Mouse (Mus musculus): ENCODE data around the gene Orc3. TPM values are rescaled to one million over a fixed set of nuclear protein-coding genes. Genes with fewer than 3 reads are reported as not detected.
"Not testable (repeated sequence)": the region's sequence is repeated elsewhere in the genome, so short reads cannot be mapped to it uniquely, and the experiment has no call there.

Gene Orc3
- total RNA-seq, 2 experiments from 2014 or later = 38.2 to 38.9 TPM

DNA sequence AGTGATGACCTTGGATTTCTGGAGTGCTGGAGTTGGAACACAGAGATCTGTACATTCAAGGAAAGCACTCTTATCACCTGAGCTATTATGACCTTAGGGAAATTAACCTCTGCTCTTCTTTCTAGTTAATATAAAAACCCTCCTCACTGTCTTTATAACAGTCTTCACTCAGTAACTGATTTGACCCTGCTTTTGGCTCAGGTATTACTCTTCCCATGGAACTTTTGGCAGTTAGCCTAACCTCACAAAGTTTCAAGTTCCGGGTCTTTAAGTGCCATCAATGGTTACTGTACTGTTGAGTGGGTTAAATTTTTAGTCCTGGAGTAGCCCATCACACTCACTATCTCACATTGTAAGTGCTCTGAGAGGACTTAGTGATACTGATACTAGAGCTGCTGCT is 15.2 kb upstream of the Orc3 start:
- intact Hi-C loops (cut with DNase I) = no loop called here
- no peak overlapping the region for H3K4me3 ChIP-seq
- no peak for DNase-seq
- TF ChIP-seq CTCF (IDR thresholded peaks at IDR 0.05) = no peak
- H3K27ac ChIP-seq = no peak overlapping the region

DNA sequence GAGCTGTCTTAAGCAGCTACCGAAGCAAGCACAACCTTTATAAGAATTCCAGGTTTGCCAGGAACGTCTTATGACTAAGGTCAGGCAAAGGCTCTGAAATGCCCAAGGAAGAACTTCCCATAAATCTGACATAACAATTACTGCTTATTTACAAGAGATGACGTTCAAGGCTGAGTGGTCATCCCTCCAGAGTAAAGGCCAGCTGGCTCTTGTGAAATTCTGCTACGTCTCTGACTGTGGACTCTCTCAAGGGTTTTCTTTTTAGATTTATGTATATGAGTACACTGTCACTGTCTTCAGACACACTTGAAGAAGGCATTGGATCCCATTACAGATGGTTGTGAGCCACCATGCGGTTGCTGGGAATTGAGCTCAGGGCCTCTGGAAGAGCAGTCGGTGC is 11.7 kb upstream of the Orc3 start:
- DNase-seq = no peak
- intact Hi-C loops (cut with DNase I) = no loop called here
- Histone ChIP-seq H3K4me3 (no peak overlapping the region), H3K27ac (peak overlapping the region; percentile 75; the same call in 1 of the 2 replicates)
- TF ChIP-seq CTCF (IDR thresholded peaks at IDR 0.05) = no peak

DNA sequence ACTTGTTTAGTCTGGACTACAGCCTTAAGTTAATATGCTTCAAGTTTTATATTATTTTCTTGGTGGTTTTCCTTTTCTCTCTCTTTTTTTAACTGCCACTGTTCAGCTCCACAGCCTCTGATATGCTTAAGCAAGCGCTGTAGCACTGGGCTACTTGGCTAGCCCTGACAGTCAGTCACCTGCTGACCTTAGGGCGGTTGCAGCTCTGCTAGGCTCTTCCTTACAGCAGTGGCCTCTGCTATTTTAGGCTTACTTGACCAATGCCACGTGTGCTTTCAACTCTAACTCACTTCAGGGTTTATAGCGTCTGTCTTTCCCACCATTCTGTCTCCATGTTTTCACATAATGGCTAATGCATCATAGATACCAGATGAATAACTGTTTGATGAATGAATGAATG is 10.8 kb upstream of the Orc3 start:
- H3K27ac ChIP-seq = peak overlapping the region; percentile 75
- H3K4me3 ChIP-seq = no peak overlapping the region
- peak; percentile 68 for DNase-seq
- intact Hi-C loops (cut with DNase I) = no loop called here
- TF ChIP-seq CTCF (IDR thresholded peaks at IDR 0.05) = no peak

DNA sequence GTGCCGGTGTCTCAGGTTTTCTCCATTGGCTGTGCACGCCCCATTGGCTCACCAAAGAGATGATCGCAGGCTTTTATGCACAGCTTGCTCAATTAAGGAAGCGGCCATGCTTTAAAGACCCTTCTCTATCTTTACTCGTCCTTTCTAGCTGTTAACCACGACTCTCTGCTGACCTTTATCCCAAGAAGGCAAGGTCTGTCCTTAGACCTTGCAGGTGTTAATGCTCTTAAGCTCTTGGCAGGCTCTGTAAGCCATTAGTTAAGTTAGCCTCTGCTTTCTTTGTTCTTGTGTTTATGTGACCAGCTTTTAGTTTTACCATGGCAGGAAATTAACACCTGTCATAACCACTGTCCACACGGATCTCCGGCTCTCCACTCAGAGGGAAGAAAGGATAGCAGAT is 1.4 kb upstream of the Orc3 start:
- intact Hi-C loops (cut with DNase I) = no loop called here
- TF ChIP-seq CTCF (IDR thresholded peaks at IDR 0.05) = no peak
- Histone ChIP-seq H3K4me3 (peak overlapping the region; percentile 92), H3K27ac (no peak overlapping the region)
- no peak for DNase-seq

DNA sequence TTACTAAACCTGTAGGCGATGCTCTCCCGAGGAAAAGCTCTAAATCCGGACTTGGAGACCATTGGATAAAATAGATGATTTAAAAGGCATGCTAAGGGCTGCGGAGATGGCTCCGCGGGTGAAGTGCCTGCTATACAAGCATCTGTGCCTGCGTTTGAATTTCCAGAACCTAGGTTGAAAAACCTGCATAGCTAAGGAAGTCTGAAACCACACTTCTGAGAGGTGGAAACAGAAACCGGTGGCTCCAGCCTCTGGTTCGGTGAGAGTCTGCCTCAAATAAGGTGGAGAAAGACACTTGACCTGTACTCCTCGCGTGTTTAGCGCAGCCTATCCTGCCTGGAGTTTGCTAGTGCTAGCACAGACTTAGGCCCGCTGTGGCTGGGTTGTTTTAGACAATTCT is 559 bp upstream of the Orc3 start:
- H3K4me3 ChIP-seq = peak overlapping the region; percentile 92
- no peak for DNase-seq
- no peak for TF ChIP-seq CTCF (IDR thresholded peaks at IDR 0.05)
- intact Hi-C loops (cut with DNase I) = no loop called here
- H3K27ac ChIP-seq = peak overlapping the region; percentile 95

DNA sequence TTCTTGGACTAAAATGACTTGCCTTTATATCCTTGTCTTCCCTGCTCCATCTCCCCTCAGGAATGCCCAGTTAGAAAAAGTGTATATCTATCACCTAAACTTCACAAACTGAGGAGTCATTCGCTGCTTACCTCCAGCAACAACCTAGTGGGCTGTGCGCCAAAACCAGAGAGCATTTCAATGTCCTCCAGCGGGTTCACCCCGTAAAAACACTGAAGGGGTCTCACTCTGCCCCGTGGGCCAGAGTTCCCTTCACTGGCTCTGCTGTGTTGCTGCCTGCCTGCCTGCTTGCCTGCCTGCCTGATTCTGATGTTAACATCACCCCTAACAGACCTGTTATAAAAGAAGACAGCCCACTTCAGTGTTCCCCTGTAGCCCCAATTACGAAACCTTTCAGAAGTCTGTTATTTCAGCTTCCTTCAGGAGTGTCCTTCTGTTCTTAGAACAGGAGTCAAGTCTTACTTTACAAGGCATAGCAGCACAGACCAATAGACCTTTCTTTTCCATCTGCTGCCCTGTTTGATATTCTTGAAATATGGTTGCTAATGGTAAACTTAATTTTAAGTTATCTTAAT is 1.1 kb downstream of the Orc3 start:
- H3K4me3 ChIP-seq = peak overlapping the region; percentile 92
- peak overlapping the region; percentile 95 for H3K27ac ChIP-seq
- TF ChIP-seq CTCF (IDR thresholded peaks at IDR 0.05) = no peak
- intact Hi-C loops (cut with DNase I) = loop anchor here (5.0 kb wide), 1 partner anchor 61 kb away; the partner anchor contains the start of gene Akirin2
- peak; percentile 26 for DNase-seq

DNA sequence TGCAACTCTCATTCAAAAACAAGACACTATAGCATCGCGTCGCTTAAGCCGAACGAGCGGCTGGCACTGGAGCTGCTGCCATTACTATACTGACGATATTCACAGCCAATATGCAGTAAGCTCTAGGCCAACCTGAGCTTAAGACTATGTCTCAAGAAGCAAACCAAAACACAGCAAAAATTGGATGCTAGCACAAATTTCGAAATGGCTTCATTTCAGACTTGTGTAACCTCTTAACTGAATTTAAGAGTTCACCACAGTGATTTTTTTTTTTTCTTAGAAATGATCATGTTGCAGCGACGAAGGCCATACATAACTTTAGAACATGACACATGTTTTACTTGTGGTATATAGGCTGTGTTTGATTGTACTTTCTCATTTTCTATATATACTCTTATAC is 8.1 kb downstream of the Orc3 start:
- intact Hi-C loops (cut with DNase I) = loop anchor here (5.0 kb wide), 1 partner anchor 34 kb away; no protein-coding TSS in a partner anchor
- DNase-seq = no peak
- Histone ChIP-seq H3K27ac (no peak overlapping the region), H3K4me3 (no peak overlapping the region)
- TF ChIP-seq CTCF (IDR thresholded peaks at IDR 0.05) = no peak

DNA sequence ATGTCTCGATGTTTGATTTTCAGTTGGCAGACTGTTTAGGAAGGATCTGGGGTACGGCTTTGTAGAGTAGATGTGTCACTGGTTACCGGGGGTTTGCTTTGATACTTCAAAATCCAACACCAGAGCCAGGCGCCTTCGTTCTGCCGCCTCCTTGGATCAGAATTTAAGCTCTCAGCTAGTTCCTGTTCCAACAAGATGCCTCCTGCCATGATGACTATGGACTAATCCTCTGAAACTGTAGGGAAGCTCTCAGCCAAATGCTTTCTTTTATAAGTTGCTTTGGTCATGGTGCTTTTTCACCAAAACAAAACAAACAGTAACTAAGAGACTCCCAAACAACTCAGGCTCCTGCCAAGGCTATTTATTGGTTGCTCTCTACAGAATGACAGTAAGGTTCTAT is 11.6 kb downstream of the Orc3 start:
- TF ChIP-seq CTCF (IDR thresholded peaks at IDR 0.05) = no peak
- Histone ChIP-seq H3K4me3 (no peak overlapping the region), H3K27ac (no peak overlapping the region)
- no peak for DNase-seq
- intact Hi-C loops (cut with DNase I) = no loop called here

DNA sequence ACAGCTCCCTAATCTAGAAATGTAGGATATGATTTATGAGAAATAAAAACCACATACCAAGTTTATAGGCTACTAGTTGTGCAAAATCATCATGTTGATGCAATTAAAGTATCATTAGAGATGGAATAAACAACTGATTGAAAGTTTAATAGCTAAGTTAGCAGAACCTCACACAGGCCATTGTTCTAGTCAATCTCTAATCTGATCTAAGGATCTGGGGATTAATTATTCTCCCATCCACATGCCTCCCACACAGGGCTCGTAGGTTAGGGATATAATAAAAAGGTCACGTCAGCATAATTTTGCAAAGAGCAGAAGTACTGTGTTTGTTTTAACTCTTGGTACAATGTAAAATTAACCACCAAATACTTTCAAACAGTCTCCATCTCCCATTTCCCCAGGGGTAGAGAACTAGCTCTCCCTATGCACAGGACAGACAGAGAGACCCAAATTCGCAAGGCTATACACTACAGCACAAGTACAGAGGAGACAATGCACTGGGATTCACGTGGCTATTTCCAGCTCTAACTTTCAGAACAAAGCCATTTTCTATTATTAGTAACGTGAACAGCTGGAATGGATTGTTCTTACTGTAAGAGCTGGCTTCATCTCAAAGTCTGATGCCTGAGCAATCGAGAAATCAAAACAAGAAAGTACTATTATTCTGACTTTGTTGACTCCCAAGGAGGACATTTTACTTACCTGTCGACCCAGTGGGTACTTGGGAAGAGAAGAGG is 29.7 kb downstream of the Orc3 start:
- intact Hi-C loops (cut with DNase I) = no loop called here
- no peak overlapping the region for H3K27ac ChIP-seq
- DNase-seq = no peak

DNA sequence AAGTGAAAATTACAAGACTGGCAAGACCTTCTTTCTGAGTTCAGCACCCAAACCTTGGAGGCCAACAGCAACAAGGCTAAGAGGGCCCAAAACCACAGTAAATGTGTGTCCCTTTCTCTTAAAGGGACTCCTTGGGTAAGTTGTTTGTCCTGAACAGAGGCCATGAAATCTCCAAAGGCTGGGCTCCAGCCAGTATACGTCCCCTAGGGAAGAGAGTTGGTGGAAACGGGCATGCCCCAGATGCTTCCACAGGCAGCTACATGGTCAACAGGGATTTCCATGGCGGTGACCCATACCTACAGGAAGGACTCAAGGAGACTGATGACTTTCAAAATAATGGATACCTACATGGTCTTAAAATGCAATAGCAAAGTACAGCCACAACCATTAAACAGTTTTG is 31.3 kb downstream of the Orc3 start:
- H3K27ac ChIP-seq = no peak overlapping the region
- intact Hi-C loops (cut with DNase I) = no loop called here
- H3K4me3 ChIP-seq = no peak overlapping the region
- no peak for DNase-seq
- no peak for TF ChIP-seq CTCF (IDR thresholded peaks at IDR 0.05)

More for the DNA sequence above, 29.7 kb downstream of the Orc3 start:
- H3K4me3 ChIP-seq = no peak overlapping the region
- TF ChIP-seq CTCF (IDR thresholded peaks at IDR 0.05) = no peak

DNA sequence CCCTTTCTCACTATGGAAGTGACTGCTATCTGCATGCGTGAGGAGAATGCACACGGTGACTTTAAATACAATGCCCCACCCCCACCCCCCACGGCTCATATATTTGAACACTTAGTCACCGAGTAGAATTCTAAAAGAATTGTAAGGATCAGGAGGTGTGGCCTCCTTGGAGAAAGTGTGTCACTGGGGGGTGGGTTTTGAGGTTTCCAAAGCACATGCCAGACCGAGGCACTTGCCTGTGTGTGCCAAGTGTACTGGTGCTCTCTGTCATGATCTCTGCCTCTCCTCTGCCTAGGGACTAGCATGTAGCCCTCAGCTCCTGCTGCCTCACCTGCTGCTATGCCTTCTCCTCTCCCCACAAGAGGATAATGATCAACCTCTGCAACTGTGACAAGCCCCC is 32.3 kb downstream of the Orc3 start:
- DNase-seq = no peak
- Histone ChIP-seq H3K27ac (no peak overlapping the region), H3K4me3 (no peak overlapping the region)
- TF ChIP-seq CTCF (IDR thresholded peaks at IDR 0.05) = no peak
- intact Hi-C loops (cut with DNase I) = no loop called here

DNA sequence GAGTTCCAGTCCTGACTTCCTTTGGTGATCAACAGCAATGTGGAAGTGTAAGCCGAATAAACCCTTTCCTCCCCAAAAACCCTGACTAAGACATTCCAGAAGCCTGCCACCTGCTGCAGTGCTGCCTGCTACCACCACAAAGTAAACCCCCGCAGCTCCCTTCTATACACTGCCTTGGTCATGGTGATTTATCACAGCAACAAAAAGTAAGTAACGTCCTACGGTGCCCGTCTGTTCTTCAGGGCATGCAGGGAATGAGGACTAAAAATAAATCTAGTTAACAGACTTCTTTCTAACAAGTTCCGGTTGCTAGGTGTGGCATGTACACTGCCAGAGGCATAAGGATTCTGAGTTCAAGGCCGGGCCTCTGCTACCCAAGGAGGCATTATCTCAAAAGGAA is 32.8 kb downstream of the Orc3 start:
- no peak overlapping the region for H3K27ac ChIP-seq
- no peak for TF ChIP-seq CTCF (IDR thresholded peaks at IDR 0.05)

DNA sequence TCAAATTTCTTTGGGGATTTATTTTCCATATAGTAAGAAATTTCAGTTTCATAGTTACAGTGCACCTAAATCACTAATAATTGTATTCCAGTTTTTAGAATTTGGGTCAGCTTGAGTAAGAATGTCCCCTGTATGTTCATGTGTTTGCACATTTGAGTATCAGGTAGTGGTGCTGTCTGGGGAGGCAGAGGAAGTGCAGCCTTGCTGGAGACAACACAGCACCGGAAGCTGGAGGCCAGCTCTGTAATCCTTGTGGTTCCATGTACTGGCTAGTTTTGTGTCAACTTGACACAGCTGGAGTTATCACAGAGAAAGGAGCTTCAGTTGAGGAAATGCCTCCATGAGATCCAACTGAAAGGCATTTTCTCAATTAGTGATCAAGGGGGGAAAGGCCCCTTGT is 33.3 kb downstream of the Orc3 start:
- H3K27ac ChIP-seq; H3K4me3 ChIP-seq; DNase-seq; intact Hi-C loops (cut with DNase I): not testable (repeated sequence)

More for the DNA sequence above, 32.8 kb downstream of the Orc3 start:
- DNase-seq = no peak
- intact Hi-C loops (cut with DNase I) = no loop called here
- no peak overlapping the region for H3K4me3 ChIP-seq

DNA sequence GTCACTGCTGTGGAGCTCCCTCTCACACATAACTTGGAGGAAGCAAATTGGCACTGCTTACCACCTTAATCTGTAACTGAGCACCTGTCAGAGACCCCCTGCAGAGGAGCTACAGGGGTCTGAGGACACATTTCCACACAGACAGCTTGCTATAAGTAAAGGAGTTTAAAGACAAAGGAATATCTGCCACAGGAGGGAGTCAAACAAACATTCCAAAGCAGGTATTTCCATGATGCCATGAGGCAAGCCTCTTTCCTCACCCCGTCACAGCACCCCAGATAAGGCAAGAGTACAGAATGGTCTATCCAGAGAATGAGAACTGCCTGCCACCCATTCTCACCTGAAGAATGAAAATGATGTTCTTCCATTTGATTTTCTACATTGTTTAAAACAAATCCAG is 35.5 kb downstream of the Orc3 start:
- no peak for DNase-seq
- no peak for TF ChIP-seq CTCF (IDR thresholded peaks at IDR 0.05)
- intact Hi-C loops (cut with DNase I) = no loop called here
- Histone ChIP-seq H3K27ac (peak overlapping the region; percentile 48; the same call in 1 of the 2 replicates), H3K4me3 (no peak overlapping the region)
